Mouse (Mus musculus) C2C12 (cell line): ENCODE measurements around the gene Mon1b.

ENCODE experiments used
- CEBPB ChIP-seq: IDR thresholded peaks from one replicate; pipeline ENCODE4 v1.6.1; 2011; ENCODE audit warnings: low read depth, mild to moderate bottlenecking, control low read depth, moderate library complexity
- MAX ChIP-seq: IDR thresholded peaks from one replicate; pipeline ENCODE4 v1.6.1; 2011; ENCODE audit warnings: mild to moderate bottlenecking, control low read depth

DNA sequence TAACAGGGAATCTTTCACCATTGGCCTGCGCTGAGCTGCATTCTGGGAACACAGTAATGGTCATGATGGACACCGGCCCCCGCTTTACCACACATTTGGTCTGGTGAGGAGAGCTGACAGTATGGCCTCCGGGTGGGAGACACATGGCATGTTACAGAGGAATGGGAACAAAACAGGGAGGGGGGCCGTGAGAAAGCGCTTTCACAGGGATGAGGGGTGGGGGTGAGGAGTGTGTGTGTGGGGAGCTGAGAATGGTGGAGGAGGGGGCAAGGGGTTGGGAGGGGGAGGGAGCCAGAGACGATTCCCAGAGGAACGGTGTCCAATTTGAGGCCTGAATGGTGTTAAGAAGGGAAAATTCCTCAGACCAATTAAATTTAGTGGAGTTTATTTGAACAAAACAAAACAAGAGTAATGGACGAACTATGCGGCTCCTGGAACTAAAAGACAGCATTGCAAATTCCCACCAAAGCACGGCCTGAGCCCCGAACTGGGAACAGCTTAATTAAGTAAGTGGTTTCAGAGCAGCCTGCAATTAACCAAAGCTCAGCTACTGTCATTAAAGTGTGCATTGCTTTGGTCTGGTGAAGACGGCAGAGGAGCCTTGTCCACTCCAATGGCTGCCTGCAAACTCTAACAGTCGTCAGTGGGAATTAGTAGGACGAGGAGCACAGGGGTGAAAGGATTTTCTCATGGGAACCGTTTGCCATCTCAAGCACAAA, 31.5 kb downstream of the Mon1b start:
- TF ChIP-seq CEBPB (no peak), MAX (no peak)
